Mouse (Mus musculus) inflammation-experienced regulatory T-cells, adult 6 months (primary cell): ENCODE results near the gene Slc32a1. TPM values are rescaled to one million over a fixed set of nuclear protein-coding genes. Genes with fewer than 3 reads are reported as not detected.
A peak's percentile ranks its signal among the peaks of the same experiment; 100 is the strongest.

ENCODE experiments used
- ATAC-seq: one replicate; pipeline ENCODE4 v1.8.0; 2017
- polyA plus RNA-seq, 3 experiments: library from polyadenylated mRNA; unstranded; fragments of 100-300 nt; shearing (Covaris generic); gene quantifications; one replicate each; pipeline ENCODE4 v1.2.1; 2017

The Slc32a1 gene
- polyA plus RNA-seq, 3 experiments from 2014 or later = not detected

DNA sequence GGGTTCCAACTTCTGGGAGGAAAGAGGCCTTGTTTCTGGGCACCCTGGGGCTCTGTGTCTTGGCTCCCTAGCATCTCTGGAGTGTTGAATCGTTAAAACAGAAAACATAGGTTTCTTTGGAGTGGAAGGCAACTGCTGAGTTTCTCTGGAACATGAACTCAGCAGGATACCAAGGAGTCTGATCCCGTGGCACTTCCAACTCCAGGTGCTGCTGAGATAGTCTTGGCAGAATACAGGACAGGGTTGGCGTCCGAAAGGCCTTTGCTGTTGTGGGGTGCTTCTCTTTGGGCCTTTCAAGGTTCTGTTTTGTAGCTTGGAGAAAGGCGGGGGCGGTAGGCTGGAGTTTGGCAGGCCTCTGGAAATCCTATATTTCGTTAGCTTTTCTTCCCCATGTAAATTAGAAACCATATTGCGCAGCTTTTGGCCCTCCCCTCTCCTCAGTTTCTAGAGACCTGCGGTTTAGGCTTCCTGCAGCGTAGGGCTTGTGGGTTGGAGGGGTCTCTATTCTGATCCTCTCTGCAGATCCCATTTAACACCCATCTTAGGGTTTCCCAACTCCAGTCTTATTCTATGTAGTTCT lies 2.2 kb downstream of the Slc32a1 start:
- no peak for ATAC-seq

DNA sequence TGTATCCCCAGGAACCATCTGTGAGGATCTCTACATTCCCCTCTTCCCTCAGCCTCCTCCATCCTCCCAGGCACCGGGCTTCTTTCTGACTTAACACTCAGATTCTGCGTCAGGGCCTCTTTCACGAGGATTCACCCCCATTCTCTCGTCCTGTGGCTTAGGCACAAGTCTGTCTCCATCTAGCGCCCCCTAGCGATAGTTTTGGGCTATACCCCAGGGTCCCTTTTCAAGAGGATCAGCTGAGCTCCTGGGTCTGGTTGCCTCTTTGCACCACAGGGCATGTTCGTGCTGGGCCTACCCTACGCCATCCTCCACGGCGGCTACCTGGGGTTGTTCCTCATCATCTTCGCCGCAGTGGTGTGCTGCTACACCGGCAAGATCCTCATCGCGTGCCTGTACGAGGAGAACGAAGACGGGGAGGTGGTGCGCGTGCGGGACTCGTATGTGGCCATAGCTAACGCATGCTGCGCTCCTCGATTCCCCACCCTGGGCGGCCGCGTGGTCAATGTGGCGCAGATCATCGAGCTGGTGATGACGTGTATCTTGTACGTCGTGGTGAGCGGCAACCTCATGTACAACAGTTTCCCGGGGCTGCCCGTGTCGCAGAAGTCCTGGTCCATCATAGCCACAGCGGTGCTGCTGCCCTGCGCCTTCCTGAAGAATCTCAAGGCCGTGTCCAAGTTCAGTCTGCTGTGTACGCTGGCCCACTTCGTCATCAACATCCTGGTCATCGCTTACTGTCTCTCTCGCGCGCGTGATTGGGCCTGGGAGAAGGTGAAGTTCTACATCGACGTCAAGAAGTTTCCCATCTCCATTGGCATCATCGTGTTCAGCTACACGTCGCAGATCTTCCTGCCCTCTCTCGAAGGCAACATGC lies 3.2 kb downstream of the Slc32a1 start:
- ATAC-seq = peak; percentile 75

DNA sequence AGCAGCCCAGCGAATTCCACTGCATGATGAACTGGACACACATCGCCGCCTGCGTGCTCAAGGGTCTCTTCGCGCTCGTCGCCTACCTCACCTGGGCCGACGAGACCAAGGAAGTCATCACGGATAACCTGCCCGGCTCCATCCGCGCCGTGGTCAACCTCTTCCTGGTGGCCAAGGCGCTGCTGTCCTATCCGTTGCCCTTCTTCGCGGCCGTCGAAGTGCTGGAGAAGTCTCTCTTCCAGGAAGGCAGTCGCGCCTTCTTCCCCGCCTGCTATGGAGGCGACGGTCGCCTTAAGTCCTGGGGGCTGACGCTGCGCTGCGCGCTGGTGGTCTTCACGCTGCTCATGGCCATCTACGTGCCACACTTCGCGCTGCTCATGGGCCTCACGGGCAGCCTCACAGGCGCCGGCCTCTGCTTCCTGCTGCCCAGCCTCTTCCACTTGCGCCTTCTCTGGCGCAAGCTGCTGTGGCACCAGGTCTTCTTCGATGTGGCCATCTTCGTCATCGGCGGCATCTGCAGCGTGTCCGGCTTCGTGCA lies 3.9 kb downstream of the Slc32a1 start:
- no peak for ATAC-seq

DNA sequence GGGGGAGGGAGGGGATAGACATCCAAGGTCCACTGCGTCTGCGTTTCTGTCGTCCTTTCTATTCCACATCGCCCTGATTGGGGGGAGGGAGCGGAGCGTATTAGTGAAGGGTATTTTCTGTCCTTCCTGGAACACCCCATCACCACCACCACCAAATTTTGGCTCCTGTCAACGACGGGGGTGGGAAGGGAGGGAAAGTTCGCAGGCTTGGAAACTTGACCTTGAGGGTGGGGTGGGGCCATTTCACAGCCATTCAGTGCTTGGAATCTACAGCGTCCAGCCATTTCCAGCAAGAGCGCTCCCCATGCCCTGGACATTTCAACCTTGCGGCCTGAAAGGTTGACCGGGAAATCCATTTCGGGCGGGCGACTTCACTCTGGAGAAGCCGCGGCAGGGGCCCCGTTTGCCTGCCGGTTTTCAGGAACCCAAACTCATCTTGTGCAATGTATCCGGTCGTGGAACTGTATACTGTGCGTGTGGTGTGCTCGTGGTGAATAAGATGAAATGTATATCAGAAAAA lies 4.7 kb downstream of the Slc32a1 start:
- no peak for ATAC-seq

DNA sequence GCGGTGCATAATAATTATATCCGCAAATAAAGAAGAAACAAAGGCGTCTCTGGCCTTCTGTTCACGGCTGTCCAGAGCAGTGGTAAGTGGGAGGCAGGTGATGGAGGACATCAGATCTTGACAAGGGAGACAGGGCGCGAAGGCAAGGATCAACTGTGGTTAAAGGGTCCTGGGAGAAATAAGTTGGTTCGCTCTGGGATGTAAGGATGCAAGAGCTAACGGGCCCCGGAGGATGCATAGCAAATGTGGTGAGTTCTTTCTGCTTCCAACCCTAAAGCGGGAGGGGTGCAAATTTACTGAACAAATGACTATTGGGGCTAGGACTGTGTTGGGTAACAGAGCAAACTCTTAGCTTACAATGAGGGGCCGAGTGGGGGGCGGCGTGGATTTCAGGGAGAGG lies 5.1 kb downstream of the Slc32a1 start:
- ATAC-seq = no peak

DNA sequence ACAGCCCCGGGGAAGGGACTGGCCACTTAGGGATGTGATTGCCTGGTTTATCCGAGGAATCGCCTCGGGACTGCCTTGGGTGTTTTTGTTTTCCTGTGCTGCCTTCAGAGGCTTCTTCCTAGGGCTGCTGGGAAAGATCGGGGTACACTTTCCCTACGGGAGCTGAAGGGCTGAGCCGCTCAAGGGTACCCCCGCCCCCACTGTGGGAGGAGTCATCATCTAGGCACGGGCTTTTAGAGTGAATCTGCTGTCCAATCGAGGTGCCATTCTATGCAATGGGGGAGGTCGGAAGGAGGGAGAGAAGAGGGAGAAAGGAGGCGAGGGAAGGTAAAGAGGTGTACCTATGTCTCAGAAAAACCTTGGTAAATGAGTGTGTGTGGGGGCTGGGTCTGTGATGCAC lies 5.7 kb downstream of the Slc32a1 start:
- no peak for ATAC-seq

DNA sequence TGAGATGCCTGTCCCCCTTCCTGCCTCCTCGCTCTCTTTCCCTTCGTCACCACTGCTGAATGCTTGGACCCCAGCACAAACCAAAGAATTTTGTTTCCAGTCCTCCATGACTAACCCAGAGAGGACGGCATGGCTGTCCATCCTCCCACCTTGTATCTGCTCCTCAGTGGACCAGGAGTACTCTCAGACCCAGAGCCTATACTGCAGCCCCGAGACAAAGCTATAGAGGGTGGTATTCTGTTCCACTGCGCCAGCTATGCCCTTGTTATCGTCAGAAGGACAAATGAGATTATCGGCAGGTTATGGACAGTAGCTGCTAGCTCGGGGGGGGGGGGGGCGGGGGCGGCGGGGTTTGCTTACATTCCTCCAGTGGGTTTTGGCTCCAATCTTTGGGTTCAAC lies 6.2 kb downstream of the Slc32a1 start:
- ATAC-seq = no peak

DNA sequence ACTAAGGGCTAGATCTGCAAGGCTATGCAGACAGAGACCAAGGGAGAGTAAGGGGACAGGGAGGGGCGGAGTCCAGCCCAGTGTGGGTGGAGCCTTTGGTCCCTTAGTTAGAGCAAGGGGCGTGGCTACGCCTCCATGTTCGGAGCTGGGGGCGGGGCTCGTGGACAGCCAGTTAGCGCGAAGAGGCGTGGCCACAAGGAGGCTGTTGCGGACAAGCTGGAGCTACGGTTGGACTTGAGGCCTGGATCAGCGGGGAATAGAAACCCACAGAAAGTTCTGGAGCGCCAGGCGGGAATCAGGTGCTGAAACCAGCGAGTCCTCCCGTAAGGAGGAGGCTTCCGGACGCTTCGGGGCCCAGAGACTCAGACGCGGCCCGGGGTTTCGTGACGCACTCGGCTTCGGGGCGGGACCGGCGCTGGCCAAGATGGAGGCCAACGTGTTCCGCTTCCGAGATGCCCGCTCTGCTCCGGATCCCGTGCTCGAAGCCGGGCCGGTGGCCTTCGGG lies 14.2 kb downstream of the Slc32a1 start, which contains the start of gene Actr5:
Gene Actr5 (plus strand): TSS at position 171 of the 505 bp plus-strand sequence.
- ATAC-seq = peak; percentile 92

DNA sequence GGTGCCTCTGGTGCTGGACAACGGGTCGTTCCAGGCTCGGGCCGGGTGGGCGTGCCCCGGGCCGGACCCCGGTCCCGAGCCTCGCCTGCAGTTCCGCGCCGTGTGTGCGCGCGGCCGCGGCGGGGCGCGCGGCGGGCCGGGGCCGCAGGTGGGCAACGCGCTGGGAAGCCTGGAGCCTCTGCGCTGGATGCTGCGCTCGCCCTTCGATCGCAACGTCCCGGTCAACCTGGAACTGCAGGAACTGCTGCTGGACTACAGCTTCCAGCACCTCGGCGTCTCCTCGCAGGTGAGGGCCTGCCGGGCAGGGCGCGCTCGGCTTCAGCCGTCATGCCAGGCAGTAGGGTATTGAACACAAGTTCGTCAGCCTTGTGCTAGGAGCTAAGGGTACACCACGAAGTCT lies 14.7 kb downstream of the Slc32a1 start:
- peak; percentile 33 for ATAC-seq

DNA sequence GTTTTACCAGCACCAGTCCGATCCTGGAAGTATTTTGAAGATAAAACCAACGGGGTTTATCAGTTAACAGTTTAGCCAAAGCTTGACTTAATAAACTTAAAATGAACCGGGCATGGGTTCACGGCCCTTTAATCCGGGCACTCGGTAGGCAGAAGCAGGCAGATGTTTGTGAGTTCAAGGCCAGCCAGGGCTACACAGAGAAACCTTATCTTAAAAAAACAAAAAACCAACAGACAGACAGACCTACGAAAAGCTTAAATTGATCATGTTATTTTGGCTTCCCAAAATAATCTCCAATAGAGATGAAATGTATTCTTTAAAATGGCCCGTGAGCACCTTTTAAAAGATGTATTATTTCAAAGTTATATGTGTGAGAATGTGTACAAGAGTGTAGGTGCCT lies 15.1 kb downstream of the Slc32a1 start:
- no peak for ATAC-seq

DNA sequence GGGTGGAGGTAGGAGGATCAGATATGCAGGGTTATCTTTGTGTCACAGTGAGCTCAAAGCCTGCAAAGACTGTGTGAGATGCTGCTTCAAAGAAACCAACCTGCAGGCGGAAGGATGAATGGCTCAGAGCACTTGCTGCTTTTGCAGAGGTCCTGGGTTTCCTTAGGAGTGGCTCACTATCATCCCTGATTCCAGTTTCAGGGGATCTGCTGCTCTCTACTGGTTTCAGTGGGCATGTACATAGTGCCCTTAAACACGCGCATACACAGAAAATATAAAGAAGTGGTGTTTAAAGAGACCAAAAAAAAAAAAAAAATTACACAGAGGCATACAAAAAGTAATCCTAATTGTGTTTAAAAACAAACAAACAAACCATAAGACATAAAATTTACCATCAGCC lies 18.3 kb downstream of the Slc32a1 start:
- no peak for ATAC-seq

DNA sequence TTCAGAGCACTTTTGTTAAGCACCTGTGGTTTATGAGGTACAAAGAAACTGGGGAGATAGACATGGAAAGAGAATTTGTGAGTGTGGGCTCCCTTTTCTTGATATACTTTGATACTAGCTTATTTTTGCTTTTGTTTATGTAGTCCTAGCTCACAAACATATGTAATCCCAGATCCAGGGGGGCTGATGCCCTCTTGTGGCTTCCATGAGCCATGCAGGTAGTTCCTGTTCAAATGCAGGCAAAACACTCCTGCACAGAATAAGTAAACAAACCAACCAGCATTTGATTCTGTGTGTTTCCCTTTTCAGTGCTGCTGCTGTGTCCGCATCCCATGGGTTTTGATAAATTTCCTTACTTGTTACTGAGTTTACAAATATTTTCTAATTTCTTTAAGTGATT lies 18.8 kb downstream of the Slc32a1 start:
- no peak for ATAC-seq

DNA sequence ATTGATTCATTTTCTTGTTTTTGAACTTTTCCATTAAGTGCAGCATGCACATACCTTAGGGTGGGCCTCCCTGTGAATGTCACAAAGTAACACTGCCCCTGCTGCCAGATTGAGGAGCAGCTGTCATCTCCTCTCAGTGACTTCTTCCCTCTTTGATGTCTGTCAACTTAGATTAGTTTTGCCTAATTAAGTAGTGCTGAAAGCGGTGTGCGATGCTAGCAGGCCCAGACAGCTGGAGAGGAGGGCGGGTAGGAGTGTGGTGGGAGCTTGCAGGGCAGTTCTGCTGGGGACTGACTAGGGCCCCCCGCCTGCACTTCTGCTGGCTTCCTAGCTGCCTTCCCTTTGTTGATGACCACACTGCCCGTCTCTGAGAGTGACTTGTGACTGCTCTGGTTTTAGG lies 21.3 kb downstream of the Slc32a1 start:
- no peak for ATAC-seq

DNA sequence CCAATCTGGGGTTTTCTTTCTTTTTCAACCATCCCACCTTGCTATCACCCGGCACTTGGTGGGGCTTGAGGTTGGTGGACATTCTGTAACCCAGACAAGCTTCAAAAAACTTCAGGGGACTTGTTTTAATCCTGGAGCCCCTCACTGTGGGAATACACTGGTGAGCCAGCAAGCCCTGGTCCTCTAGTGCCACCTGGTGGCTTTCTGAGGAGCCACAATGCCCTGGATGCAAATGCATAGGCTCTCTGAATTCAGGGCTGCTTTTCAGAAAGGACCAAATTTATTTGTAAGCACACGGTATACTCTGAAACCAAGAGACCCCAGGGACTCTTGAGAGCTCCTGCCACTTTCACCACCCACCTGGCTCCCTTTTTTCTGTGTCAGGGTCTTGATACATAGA lies 31.3 kb downstream of the Slc32a1 start:
- peak; percentile 52 for ATAC-seq

DNA sequence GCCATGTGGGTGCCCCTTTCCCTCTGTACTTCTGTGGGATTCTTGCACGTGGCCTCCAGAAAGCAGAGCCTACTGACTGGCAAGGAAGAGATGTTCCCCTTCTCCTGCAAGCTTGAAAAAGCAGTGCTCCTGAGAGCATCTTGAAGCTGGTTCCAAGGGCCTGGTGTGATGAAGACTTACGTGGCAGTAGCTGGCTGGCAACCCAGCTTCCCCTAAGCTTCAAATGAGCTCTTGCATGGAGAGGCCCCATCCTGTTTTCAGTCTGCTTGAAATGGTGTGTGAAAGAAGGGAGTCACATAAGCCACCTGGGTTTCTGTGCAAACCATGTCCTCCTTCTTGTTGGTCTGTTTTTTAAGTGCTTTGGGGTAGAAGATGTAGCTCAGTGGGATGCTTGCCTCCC lies 32.0 kb downstream of the Slc32a1 start:
- no peak for ATAC-seq

DNA sequence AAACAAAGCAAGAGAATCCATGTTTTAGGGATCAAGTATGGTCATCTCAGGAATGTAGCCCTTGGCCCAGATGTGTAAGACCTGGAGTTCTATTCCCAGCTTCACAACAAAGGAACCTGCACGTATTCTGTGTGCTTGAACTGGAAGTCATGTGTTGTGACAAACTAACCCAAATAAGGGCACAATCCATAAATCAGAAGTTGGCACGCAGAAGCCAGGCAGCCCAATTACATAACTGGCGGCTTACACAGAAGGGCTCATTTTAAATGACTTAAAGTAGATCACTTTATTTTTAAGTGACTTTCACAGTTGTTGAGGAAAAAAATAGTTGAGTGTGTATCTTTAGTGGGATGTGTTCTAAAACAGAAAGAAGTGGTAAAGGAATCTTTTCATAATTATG lies 33.2 kb downstream of the Slc32a1 start:
- no peak for ATAC-seq

DNA sequence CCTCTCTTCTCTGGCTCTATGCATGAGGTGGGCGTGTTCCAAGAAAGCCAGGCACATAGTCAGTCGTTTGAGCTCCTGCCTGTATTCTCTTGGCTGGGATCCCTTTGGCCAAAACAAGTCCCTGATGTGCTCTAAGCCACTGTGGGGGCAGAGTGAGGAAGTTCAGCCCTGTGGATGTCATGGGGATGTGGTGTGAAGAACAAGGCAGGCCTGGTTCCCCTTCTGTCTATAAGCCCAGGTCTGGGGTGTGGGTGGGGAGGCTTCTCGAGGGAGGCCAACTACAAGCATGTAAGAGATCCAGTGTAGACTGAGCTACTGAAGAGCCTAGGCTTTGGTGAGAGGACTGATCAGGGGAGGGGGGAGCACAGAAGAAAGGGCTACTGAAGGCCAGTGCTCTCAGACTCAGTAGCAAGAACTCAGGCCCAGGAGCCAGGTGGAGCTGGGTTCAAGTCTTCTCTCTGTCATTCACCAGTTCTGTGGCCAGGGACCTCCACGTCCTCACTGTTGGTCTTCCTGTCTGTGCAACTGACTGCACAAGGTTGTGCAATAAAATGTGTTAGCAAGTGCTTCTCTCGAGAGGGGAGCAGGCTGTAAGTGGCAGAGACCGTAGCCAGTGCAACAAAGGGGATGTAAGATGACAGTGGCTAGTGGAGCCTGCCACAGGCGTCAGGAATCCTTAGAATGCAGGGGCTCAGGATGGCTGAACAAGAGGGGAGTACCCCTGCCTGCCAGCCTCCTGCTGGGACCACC lies 40.8 kb downstream of the Slc32a1 start:
- no peak for ATAC-seq

DNA sequence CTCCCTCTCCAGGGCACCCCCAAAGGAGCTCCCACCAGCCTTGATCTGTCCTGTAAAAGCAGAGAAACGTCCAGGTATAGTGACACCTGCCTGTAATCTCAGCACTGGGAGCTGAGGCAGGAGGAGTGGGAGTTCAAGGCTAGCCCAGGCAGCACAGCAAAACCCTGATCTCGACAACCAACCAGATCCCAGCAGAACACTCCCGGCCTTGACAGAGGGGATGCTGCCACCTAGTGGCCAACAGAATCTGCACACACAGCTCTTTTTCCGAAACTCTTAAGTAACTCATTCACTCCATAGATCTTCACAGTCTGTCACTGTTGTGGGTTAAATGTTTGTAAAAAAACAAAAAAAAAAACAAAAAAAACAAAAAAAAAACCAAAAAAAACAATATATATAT lies 42.4 kb downstream of the Slc32a1 start:
- ATAC-seq = peak; percentile 76

DNA sequence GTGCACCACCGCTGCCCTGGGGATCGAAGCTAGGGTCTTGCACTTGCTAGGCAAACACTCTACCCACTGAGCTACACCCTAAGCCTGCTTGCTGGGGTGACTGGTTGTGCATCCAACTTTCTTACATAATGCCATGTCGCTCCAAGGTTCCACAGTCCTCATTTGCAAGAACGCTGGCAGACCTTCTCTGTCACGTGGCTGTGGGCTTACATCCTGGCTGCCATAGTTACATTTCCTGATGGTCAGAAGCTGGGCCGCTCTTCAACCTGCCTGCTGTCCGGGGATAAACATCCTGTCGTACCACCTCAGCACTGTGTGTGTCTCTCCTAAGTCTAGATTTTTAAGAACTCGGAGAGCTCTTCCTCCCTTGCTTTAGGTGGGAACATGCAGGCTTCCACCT lies 44.1 kb downstream of the Slc32a1 start:
- no peak for ATAC-seq

DNA sequence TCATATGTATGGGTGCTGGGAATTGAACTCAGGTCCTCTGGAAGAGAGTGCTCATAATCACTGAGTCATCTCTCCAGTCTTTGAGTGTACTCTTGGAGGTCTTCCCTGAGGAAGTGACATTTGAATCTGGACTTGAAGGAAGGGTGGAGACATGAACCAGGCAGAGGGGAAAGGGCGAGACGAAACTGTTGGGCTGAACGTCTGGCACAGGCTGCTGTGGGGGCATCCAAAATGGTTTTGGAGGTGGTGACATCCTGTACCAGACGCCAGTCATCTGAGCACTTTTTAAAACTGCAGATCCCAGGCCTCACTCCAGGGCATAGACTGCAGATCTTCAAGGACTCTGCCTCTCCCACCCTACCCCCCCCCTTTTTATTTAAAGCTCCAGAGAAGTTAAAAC lies 45.2 kb downstream of the Slc32a1 start:
- no peak for ATAC-seq

DNA sequence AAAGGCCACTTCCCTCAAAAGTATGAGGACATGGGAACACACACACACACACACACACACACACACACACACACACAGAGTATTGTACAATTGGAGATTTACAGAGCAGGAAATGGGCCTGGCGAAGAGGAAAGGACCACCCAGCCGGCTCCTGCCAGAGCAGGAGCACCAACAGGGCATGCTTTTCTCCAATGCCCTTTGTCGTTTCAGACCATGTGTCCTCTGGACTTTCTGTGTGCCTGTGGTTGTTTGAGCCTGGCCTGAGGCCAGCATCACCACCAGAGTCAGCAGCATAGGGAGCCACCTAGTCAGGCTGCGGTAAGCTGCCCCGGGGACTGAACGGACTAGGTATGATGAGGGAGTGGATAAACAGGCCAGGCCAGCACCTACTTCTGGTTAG lies 48.3 kb downstream of the Slc32a1 start:
- ATAC-seq = no peak

DNA sequence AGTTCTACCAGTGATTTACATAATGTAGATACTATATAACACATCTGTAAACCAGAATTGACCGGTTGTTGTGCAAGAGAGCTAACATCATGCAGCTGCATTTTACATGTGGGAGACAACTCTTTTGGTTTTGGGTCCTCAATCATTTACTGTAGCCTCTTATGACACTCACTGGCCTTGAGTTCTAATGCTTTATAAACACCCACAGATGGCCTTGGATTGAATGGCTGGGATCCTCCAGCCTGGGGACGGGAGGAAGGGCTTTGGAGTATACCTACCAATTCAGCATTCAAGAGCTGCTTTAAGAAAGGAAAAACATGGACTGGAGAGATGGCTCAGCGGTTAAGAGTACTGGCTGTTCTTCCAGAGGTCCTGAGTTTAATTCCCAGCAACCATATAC lies 48.8 kb downstream of the Slc32a1 start:
- ATAC-seq = no peak

DNA sequence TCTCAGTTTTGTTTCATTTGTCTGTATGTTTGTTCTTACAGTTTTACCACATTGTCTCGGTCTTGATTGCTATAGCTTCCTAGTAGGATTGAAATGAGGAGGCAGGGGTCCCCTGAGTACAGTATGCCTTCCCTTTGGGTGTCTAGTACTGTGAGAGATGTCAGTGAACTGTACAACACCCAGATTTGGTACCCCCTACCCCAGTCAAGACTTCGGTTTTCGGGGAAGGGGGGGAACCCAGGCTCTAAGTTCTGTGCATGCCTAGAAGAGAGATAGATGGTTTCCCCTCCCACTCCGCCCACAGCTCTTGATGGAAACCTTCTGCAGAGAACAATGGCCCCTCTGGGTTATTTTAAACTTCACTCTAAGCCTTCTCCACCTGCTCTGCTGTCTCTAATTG lies 54.5 kb downstream of the Slc32a1 start, which contains the start of gene Ppp1r16b:
Gene Ppp1r16b (plus strand): TSS at position 301 of the 400 bp plus-strand sequence.
- ATAC-seq = no peak
